Mouse (Mus musculus): ENCODE measurements around the gene Fa2h.

Fa2h gene

GRCm38 (mm10) chr8:111393391-111394363 lies at the start of gene Fa2h:
Gene Fa2h, minus strand, starts transcription at chr8:111393824.
- peak; percentile 76 for DNase-seq (ENCODE audit: low spot score)

DNA sequence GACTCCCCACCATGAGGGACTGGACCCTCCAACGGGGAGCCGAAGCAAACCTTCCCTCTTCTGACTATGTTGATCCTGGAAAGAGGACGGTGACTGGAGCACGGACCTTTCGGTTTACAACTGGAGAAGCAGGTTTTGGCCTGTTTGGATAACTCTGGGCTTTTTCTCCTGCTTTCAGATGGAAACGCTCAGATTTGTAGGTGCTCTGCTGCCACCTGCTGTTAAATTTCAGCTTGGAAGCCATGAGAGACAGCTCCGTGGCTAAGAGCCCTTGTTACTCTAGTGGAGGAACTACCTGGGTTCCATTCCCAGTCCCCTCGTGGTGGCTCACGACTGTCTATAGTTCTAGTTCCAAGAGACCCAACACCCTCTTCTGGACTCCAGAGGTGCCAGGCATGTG lies 45.6 kb upstream of the Fa2h start:
- peak; percentile 87 for DNase-seq (ENCODE audit: low spot score)

- no peak for DNase-seq (ENCODE audit: low spot score)
These were observed 41.6 kb upstream of the Fa2h start for GRCm38 (mm10) chr8:111435071-111435828.

DNA sequence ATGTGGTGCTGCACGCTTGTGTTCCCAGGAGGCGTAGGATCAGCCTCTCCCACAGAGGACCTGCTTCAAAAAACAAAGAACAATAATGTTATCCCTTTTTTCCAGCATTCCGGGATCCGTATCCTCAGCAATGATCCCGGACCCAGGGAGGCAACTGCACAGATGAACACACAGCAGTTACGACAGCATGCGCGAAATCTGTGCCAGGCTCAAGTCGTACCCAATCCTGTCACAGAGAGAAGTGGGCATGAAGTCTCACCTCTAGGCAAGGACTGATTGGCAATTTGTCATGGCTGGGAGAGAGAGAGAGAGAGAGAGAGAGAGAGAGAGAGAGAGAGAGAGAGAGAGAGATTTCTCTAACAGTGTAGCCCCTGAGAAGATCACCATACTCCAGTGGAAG lies 31.0 kb upstream of the Fa2h start:
- peak; percentile 31 for DNase-seq (ENCODE audit: low spot score)

DNA sequence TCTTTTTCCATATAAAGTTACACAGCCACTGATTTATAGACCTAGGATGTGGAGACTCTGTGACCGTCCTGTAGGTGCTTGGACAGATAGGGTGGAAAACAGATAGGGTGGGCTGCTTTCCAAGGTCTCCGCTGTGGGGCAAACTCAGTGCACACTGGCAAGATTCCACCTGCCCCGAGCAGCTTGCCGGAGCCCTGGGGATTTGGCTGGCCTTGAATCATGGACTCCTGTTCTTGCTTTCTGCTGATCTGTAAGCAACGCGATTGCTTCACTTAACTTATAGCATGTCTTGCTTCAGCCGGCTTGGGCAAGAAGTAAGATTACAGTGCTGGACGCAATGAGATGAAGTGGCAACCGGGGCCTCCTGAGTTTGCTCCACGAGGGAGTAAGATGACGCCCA lies 30.6 kb upstream of the Fa2h start:
- DNase-seq (ENCODE audit: low spot score): no peak

DNA sequence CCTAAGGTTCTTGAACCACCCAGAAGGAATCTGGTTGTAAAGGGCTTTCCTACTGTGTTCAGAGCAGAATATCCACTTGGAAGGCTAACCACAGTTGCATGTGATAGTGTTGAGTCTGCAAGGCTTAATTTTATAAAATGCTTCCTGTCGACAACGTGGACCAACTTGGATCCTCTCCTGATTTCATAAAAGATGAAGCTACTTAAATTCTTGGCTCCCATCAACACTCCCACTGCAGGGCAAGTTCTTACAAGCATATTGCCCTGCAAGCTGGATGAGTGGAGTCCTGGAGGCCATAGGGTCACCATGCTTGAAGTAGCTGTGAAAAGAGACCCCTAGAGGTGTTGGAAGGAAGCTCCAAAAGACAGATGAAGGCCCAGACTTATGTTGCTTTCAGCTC lies 29.0 kb upstream of the Fa2h start:
- DNase-seq (ENCODE audit: low spot score): no peak

DNA sequence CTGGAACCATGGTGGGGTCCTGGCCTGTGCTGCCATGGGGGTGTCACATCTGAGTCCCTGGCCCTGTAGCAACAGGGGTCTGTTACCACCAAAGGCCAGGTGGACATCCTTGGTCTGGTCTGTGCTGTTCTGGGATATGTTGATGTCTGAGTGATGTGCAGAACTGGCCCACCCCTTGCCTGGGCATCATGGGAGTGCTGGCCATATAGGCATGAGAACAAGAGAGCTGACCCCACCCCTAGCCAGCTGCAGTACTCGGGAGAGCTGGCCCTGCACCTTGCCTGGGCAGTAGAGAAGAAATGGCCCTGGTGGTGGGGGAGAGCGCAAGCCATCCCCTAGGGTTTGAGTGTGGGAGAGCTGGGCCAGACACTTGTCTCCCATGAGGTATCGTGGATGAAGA lies 25.5 kb upstream of the Fa2h start:
- no peak for DNase-seq (ENCODE audit: low spot score)

DNA sequence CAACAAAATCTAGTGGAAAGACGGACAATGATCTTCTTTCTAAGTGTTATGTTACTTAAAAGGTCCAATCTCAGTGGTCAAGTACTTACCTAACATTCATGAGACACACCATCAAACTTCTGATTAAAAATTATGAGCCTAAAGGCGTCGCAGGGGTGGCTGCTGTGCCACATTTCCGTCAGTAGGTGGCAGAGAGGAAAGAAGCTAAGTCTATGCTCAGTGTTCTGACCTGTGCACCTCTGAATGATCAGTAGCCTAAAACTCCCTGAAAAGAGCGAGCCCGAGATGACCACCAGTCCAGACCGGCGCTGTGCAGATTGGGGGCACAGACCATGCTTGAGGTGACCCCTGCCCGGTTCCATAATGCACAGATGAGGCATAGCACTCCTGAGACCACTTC lies 25.0 kb upstream of the Fa2h start:
- DNase-seq (ENCODE audit: low spot score): peak; percentile 5

DNA sequence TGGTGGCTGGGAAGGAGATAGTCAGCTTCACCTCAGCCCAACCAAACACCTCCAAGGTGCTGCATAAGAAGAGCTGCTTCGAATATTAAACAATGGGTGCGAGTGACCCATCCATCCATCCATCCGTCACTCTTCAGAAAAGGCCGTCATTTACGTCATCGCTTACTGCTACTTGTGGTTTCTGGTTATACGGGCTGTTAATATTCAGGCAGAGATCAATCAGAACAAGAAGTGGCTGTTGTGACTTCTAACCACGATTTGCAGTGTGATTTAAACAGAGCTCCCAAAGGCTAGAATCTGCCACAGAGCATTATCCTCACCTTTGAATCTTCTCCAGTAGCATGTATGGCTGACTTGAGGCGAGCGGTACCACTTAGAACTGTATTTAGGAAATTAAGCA lies 23.6 kb upstream of the Fa2h start:
- DNase-seq (ENCODE audit: low spot score): no peak

DNA sequence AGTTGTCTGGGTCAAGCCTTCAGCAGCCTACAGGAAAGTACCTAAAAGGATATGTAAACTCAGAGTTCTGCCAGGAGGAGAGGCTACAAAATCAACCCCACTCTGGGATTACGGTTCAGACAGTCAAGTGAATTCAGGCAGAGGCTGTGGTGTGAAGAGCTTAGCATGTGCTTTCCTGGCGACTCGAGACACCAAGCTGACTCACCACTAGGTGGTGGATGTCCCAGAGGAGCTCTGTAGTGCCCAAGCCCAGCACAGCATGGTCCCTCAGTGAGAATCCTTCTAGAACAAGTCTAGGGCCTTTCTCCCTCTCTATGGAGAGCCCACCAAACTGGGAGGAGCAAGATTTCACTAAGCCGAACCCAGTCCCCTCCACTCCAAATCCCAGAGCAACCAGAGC lies 9.8 kb upstream of the Fa2h start:
- DNase-seq (ENCODE audit: low spot score): no peak

GRCm38 (mm10) chr8:111391268-111391667 lies 2.4 kb downstream of the Fa2h start:
- DNase-seq (ENCODE audit: low spot score): no peak

- no peak for DNase-seq (ENCODE audit: low spot score)
These were observed 2.8 kb downstream of the Fa2h start for GRCm38 (mm10) chr8:111390837-111391236.

GRCm38 (mm10) chr8:111389581-111389980 lies 4.0 kb downstream of the Fa2h start:
- no peak for DNase-seq (ENCODE audit: low spot score)

- no peak for DNase-seq (ENCODE audit: low spot score)
These were observed 7.7 kb downstream of the Fa2h start for GRCm38 (mm10) chr8:111385915-111386314.

- no peak for DNase-seq (ENCODE audit: low spot score)
These were observed 9.0 kb downstream of the Fa2h start for GRCm38 (mm10) chr8:111384628-111385027.

GRCm38 (mm10) chr8:111375192-111375591 lies 18.4 kb downstream of the Fa2h start:
- peak; percentile 49 for DNase-seq (ENCODE audit: low spot score)

- DNase-seq (ENCODE audit: low spot score): no peak
These were observed 23.9 kb downstream of the Fa2h start for GRCm38 (mm10) chr8:111369711-111370110.

DNA sequence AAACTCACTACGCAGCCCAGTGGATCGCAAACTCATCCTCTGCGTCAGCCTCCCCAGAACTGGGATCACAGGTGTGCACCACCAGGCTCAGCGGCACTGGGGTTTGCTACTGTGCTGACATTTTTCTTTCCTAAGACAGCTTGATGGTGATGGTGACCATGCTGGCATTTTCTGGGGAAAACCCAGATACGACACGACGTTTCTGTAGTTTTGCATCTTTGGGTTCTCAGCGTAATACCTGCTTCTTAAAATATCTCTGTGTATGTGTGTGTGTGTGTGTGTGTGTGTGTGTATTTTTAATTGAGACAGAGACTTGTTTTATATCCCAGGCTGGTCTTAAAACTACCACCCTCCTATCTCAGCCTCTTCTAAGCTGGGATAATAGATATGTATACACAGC lies 26.3 kb downstream of the Fa2h start:
- no peak for DNase-seq (ENCODE audit: low spot score)

GRCm38 (mm10) chr8:111366610-111367234 lies 26.9 kb downstream of the Fa2h start:
- no peak for DNase-seq (ENCODE audit: low spot score)

GRCm38 (mm10) chr8:111363489-111363888 lies 30.1 kb downstream of the Fa2h start:
- DNase-seq (ENCODE audit: low spot score): no peak

- DNase-seq (ENCODE audit: low spot score): no peak
These were observed 32.9 kb downstream of the Fa2h start for GRCm38 (mm10) chr8:111360579-111361209.

- DNase-seq (ENCODE audit: low spot score): no peak
These were observed 33.7 kb downstream of the Fa2h start for GRCm38 (mm10) chr8:111359936-111360335.
